Comparison of ENCODE assay signal across 8 mouse cellular contexts in genomic region chr17:24881738-24882440, GRCm38 (mm10). TPM values are rescaled to one million over a fixed set of nuclear protein-coding genes. Genes with fewer than 3 reads are reported as not detected.
DNase-seq lines count a peak whose midpoint lies in the region; ATAC-seq lines count a peak whose summit lies in the region.

No protein-coding gene starts in this region.

- no peak overlapping the region for H3K4me2 ChIP-seq in midbrain, embryonic 15.5 days

- no peak for ATAC-seq in midbrain, embryonic 15.5 days (replicated peaks)
- peak; percentile 43 for ATAC-seq in common myeloid progenitor, adult 5-6 weeks (replicated peaks; ENCODE audit: low read depth, poor library complexity, severe bottlenecking)

- DNase-seq in gastrocnemius, adult 8-10 months (ENCODE audit: low spot score in 2 of 2) = peak; percentile 41 to 50
- DNase-seq in gastrocnemius, postnatal 4 days (ENCODE audit: low spot score in 2 of 2) = no peak
- peak; percentile 47 for DNase-seq in midbrain, embryonic 10.5 days (ENCODE audit: low spot score)
- peak; percentile 50 for DNase-seq in naive thymus-derived CD4-positive, alpha-beta T cell, adult 2 months (ENCODE audit: low read depth)
- DNase-seq in urinary bladder, postnatal 10 days (ENCODE audit: low spot score) = no peak
- DNase-seq in right cerebral cortex, adult 2 months (ENCODE audit: low spot score in 2 of 2) = no peak

- 0 out of 2 replicates have a peak overlapping the region, but pooled peaks have one; percentile 33 for H3K27ac ChIP-seq in midbrain, embryonic 10.5 days (replicated peaks)
- H3K27ac ChIP-seq in midbrain, embryonic 15.5 days = no peak overlapping the region

- peaks cover 22% of the 10 kb centered on the region for H3K4me1 ChIP-seq in midbrain, embryonic 10.5 days
- peaks cover 12% of the 10 kb centered on the region for H3K4me1 ChIP-seq in midbrain, embryonic 15.5 days

- no peak overlapping the region for H3K9ac ChIP-seq in midbrain, embryonic 15.5 days

- H3K9me3 ChIP-seq in midbrain, embryonic 10.5 days (replicated peaks) = no peaks in the 10 kb centered on the region
- no peaks in the 10 kb centered on the region for H3K9me3 ChIP-seq in midbrain, embryonic 15.5 days

- peaks cover 28% of the 10 kb centered on the region for H3K36me3 ChIP-seq in midbrain, embryonic 10.5 days
- H3K36me3 ChIP-seq in midbrain, embryonic 15.5 days (replicated peaks) = peaks cover 10% of the 10 kb centered on the region; the same call in 1 of the 2 replicates

- 54% methylated on average over 7 of the region's 7 CpGs for WGBS in midbrain, embryonic 10.5 days
- 49% methylated on average over 7 of the region's 7 CpGs for WGBS in midbrain, embryonic 15.5 days

- H3K4me3 ChIP-seq in midbrain, embryonic 10.5 days = no peak overlapping the region
- H3K4me3 ChIP-seq in midbrain, embryonic 15.5 days = no peak overlapping the region

- H3K27me3 ChIP-seq in midbrain, embryonic 10.5 days (ENCODE audit: low read depth, poor library complexity, severe bottlenecking) = no peaks in the 10 kb centered on the region
- no peaks in the 10 kb centered on the region for H3K27me3 ChIP-seq in midbrain, embryonic 15.5 days (replicated peaks)

RNA-seq across cellular contexts. Expression of gene Nubp2, which starts 4.3 kb away (rescaled TPM):
- 10 to 100 TPM; 10.5 to 13.7 (median 11.9) TPM for total RNA-seq in gastrocnemius, adult 8-10 months (2022)
- total RNA-seq in gastrocnemius, postnatal 4 days (2021) = 10 to 100 TPM; 19.2 to 21.4 TPM
- polyA plus RNA-seq in midbrain, embryonic 10.5 days (2016; fragmentation: Nextera tagmentation; extraction: Ambion mirVana) = 85.5 and 87.0 TPM in 2 replicates
- 61.2 and 65.7 TPM in 2 replicates for polyA plus RNA-seq in midbrain, embryonic 15.5 days (2015; fragmentation: Nextera tagmentation; extraction: Ambion mirVana)
- 35.6 and 45.6 TPM in 2 replicates for total RNA-seq in common myeloid progenitor, adult 5-6 weeks (2017)

RNA-seq across cellular contexts. Expression of gene Spsb3, which starts 4.6 kb away (rescaled TPM):
- 10 to 100 TPM; 31.0 to 38.6 (median 35.4) TPM for total RNA-seq in gastrocnemius, adult 8-10 months (2022)
- total RNA-seq in gastrocnemius, postnatal 4 days (2021) = 10 to 100 TPM; 29.0 to 32.3 TPM
- 46.6 and 50.4 TPM in 2 replicates for polyA plus RNA-seq in midbrain, embryonic 10.5 days (2016; fragmentation: Nextera tagmentation; extraction: Ambion mirVana)
- polyA plus RNA-seq in midbrain, embryonic 15.5 days (2015; fragmentation: Nextera tagmentation; extraction: Ambion mirVana) = 94.1 and 97.2 TPM in 2 replicates
- total RNA-seq in common myeloid progenitor, adult 5-6 weeks (2017) = 14.8 and 21.5 TPM in 2 replicates

RNA-seq across cellular contexts. Expression of gene Eme2, which starts 13.0 kb away (rescaled TPM):
- total RNA-seq in gastrocnemius, adult 8-10 months (2022) = 1 to 10 TPM; 6.6 to 8.7 (median 7.9) TPM
- total RNA-seq in gastrocnemius, postnatal 4 days (2021) = 10 to 100 TPM; 27.8 to 28.0 TPM
- polyA plus RNA-seq in midbrain, embryonic 10.5 days (2016; fragmentation: Nextera tagmentation; extraction: Ambion mirVana) = 28.9 and 33.9 TPM in 2 replicates
- polyA plus RNA-seq in midbrain, embryonic 15.5 days (2015; fragmentation: Nextera tagmentation; extraction: Ambion mirVana) = 31.5 and 33.4 TPM in 2 replicates
- total RNA-seq in common myeloid progenitor, adult 5-6 weeks (2017) = 9.2 and 22.7 TPM in 2 replicates

RNA-seq across cellular contexts. Expression of gene Mrps34, which starts 13.0 kb away (rescaled TPM):
- 10 to 100 TPM; 70.5 to 82.3 (median 75.4) TPM for total RNA-seq in gastrocnemius, adult 8-10 months (2022)
- total RNA-seq in gastrocnemius, postnatal 4 days (2021) = 10 to 100 TPM; 93.0 to 94.7 TPM
- 94.7 and 98.1 TPM in 2 replicates for polyA plus RNA-seq in midbrain, embryonic 10.5 days (2016; fragmentation: Nextera tagmentation; extraction: Ambion mirVana)
- polyA plus RNA-seq in midbrain, embryonic 15.5 days (2015; fragmentation: Nextera tagmentation; extraction: Ambion mirVana) = 73.1 and 78.9 TPM in 2 replicates
- total RNA-seq in common myeloid progenitor, adult 5-6 weeks (2017) = 21.6 and 22.0 TPM in 2 replicates

RNA-seq across cellular contexts. Expression of gene Nme3, which starts 14.4 kb away (rescaled TPM):
- 10 to 100 TPM; 11.4 to 12.6 (median 12.0) TPM for total RNA-seq in gastrocnemius, adult 8-10 months (2022)
- 10 to 100 TPM; 10.3 to 14.5 TPM for total RNA-seq in gastrocnemius, postnatal 4 days (2021)
- 46.2 and 47.0 TPM in 2 replicates for polyA plus RNA-seq in midbrain, embryonic 10.5 days (2016; fragmentation: Nextera tagmentation; extraction: Ambion mirVana)
- polyA plus RNA-seq in midbrain, embryonic 15.5 days (2015; fragmentation: Nextera tagmentation; extraction: Ambion mirVana) = 79.7 and 82.3 TPM in 2 replicates
- 35.0 and 36.0 TPM in 2 replicates for total RNA-seq in common myeloid progenitor, adult 5-6 weeks (2017)

Comparison
In these comparisons a context has a peak if more than half of its experiments do, and no peak if none do; other contexts are left out.
1. DNase-seq: peak in gastrocnemius, adult 8-10 months (2 of 2), midbrain, embryonic 10.5 days (single experiment) and naive thymus-derived CD4-positive, alpha-beta T cell, adult 2 months (single experiment); none in gastrocnemius, postnatal 4 days (0 of 2), urinary bladder, postnatal 10 days (single experiment) and right cerebral cortex, adult 2 months (0 of 2).